Mouse (Mus musculus): ENCODE data around the gene Agpat1. TPM values are rescaled to one million over a fixed set of nuclear protein-coding genes. Genes with fewer than 3 reads are reported as not detected.

Agpat1 gene
- polyA plus RNA-seq, 1 experiment from 2014 or later: 123 TPM

DNA sequence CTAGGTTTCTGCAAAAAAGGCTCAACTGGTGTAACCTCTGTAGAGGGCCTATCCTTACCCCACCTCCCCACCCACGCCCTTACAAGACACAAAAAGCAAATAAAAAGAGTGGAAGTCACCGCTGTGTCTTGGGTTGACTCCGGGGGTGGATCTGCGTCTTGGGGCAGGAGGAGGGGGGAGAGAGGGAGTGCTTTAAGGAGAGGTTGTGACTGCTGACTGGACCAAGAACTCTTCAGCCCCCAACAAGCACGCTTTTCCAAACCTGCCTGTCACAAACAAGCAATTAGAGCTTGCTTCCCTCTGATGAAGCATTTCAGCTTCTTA is 24.5 kb downstream of the Agpat1 start:
- Histone ChIP-seq H3K27ac (replicated peaks; ENCODE audit: low read depth, low read length) (peak overlapping the region; percentile 93), H3K4me1 (ENCODE audit: control insufficient read depth, insufficient read depth, low read length) (peaks cover 53% of the 10 kb centered on the region), H3K9me3 (ENCODE audit: control insufficient read depth, low read length) (no peaks in the 10 kb centered on the region), H3K36me3 (ENCODE audit: control insufficient read depth, insufficient read depth, low read length) (no peaks in the 10 kb centered on the region), H3K4me3 (replicated peaks; ENCODE audit: low read depth, low read length) (peak overlapping the region; percentile 71), H3K4me2 (ENCODE audit: low read length) (peak overlapping the region; percentile 90), H3K27me3 (ENCODE audit: control insufficient read depth, insufficient read depth, low read length) (peaks cover 14% of the 10 kb centered on the region; the same call in 1 of the 2 replicates), H3K9ac (replicated peaks; ENCODE audit: low read length) (peak overlapping the region; percentile 68; the same call in 1 of the 2 replicates)
- DNase-seq (no peak), ATAC-seq (ENCODE audit: low FRiP score, low TSS enrichment) (no peak)
- 15% methylated on average over 5 of the region's 5 CpGs for WGBS

DNA sequence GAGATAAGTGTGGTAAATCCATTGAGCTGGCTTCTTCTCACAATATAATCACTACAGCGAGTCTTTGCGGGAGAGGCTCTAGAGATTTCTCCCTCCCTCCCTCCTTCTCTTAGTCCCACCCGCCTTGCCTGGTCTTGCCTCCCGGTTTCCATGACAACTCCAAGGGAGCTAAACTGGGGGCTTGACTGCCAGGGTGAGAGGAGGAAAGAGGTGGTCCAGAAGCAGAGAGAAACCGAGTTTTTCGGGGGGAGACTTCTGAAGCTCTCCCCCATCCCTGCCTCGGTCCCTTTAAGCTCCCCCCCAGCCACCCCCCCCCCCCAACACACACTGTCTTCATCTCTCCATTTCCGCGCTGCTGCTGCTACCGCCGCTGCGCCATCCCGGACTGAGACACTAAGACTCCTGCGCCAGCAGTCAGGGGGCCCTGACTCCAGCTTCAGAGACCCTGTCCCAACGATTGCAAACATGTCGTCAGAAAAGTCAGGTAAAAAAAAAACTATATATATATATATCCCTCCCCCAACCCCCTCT is 25.2 kb downstream of the Agpat1 start, which contains the start of gene Prrt1:
Prrt1 (plus strand) TSS at position 313 of the 531 bp plus-strand sequence.
- peaks cover 14% of the 10 kb centered on the region; the same call in 1 of the 2 replicates for H3K27me3 ChIP-seq (ENCODE audit: control insufficient read depth, insufficient read depth, low read length)
- H3K9me3 ChIP-seq (ENCODE audit: control insufficient read depth, low read length): no peaks in the 10 kb centered on the region
- H3K9ac ChIP-seq (replicated peaks; ENCODE audit: low read length): peak within 1 kb of the TSS; percentile 68
- WGBS: under 1% methylated on average over 16 of the region's 16 CpGs
- H3K4me2 ChIP-seq (ENCODE audit: low read length): peak within 1 kb of the TSS; percentile 90
- peaks cover 53% of the 10 kb centered on the region for H3K4me1 ChIP-seq (ENCODE audit: control insufficient read depth, insufficient read depth, low read length)
- peak within 1 kb of the TSS; percentile 93 for H3K27ac ChIP-seq (replicated peaks; ENCODE audit: low read depth, low read length)
- H3K36me3 ChIP-seq (ENCODE audit: control insufficient read depth, insufficient read depth, low read length): no peaks in the 10 kb centered on the region
- DNase-seq: peak; percentile 89
- peak; percentile 49; the same call in 1 of the 2 replicates for ATAC-seq (ENCODE audit: low FRiP score, low TSS enrichment)
- peak within 1 kb of the TSS; percentile 71 for H3K4me3 ChIP-seq (replicated peaks; ENCODE audit: low read depth, low read length)

DNA sequence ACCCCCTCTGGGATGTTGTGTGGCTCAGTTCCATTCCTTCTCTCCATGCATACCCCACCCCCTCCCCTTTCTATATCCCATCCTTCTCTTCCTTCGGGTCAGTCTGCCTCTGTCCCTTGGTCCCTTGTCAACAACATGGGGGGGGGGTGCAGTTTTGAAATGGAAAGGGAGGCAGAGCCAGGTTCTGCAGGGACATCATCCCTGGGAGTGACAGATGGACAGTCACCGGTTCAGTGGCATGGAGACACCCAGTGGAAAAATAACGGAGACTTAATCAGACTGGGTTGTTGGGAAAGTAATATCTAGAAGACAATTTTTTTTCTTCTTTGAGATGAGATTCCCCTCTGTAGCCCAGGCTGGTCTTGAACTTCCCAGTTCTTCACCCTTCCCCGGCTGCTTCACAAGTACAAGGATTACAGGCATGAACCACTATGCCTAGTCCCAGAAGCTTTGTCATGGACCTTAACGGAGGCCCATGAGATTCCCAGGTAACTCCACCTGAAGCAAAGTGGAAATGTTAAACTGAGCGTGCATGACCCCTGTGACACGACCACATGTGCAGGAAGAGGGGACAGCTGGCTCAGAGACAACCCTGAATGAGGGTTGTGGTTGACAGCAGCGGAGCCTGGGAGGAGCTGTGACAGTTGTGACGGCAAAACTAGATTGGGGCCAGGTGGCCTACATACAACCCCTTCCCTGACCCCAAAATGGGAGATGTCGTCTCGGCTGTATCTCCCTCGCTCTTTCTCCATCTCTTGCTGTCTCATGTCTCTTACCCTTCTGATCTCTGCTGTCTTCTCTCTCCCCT is 25.9 kb downstream of the Agpat1 start:
- H3K4me3 ChIP-seq (replicated peaks; ENCODE audit: low read depth, low read length): peak overlapping the region; percentile 71
- peak overlapping the region; percentile 93; the same call in 1 of the 2 replicates for H3K27ac ChIP-seq (replicated peaks; ENCODE audit: low read depth, low read length)
- no peak for ATAC-seq (ENCODE audit: low FRiP score, low TSS enrichment)
- 17% methylated on average over 12 of the region's 12 CpGs for WGBS
- no peak for DNase-seq
- H3K9me3 ChIP-seq (ENCODE audit: control insufficient read depth, low read length): no peaks in the 10 kb centered on the region
- H3K36me3 ChIP-seq (ENCODE audit: control insufficient read depth, insufficient read depth, low read length): no peaks in the 10 kb centered on the region
- peak overlapping the region; percentile 90 for H3K4me2 ChIP-seq (ENCODE audit: low read length)
- H3K9ac ChIP-seq (replicated peaks; ENCODE audit: low read length): peak overlapping the region; percentile 68
- H3K4me1 ChIP-seq (ENCODE audit: control insufficient read depth, insufficient read depth, low read length): peaks cover 53% of the 10 kb centered on the region
- H3K27me3 ChIP-seq (ENCODE audit: control insufficient read depth, insufficient read depth, low read length): peaks cover 14% of the 10 kb centered on the region; the same call in 1 of the 2 replicates

DNA sequence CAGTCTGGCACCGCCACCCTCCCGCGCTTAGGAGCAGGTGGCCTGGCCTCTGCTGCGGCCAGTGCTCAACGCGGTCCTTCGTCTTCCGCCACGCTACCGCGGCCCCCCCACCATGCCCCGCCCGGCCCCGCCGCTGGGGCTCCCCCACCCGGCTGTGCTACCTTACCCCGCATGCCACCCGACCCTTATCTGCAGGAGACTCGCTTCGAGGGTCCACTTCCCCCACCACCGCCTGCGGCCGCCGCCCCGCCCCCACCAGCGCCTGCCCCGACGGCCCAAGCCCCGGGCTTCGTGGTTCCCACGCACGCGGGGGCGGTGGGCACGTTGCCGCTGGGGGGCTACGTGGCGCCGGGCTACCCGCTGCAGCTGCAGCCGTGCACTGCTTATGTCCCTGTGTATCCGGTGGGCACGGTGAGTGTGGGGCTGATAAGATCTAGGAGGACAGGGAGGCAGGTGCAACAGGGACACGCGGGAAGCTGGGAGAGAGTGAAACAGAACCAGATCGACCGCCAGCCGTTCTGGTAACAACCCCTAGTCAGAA is 26.8 kb downstream of the Agpat1 start:
- Histone ChIP-seq H3K27me3 (ENCODE audit: control insufficient read depth, insufficient read depth, low read length) (peaks cover 14% of the 10 kb centered on the region; the same call in 1 of the 2 replicates), H3K4me3 (replicated peaks; ENCODE audit: low read depth, low read length) (peak overlapping the region; percentile 71), H3K4me2 (ENCODE audit: low read length) (peak overlapping the region; percentile 90), H3K4me1 (ENCODE audit: control insufficient read depth, insufficient read depth, low read length) (peaks cover 52% of the 10 kb centered on the region), H3K27ac (replicated peaks; ENCODE audit: low read depth, low read length) (no peak overlapping the region), H3K36me3 (ENCODE audit: control insufficient read depth, insufficient read depth, low read length) (no peaks in the 10 kb centered on the region), H3K9me3 (ENCODE audit: control insufficient read depth, low read length) (no peaks in the 10 kb centered on the region), H3K9ac (replicated peaks; ENCODE audit: low read length) (peak overlapping the region; percentile 43)
- DNase-seq: peak; percentile 23
- ATAC-seq (ENCODE audit: low FRiP score, low TSS enrichment): no peak
- WGBS: 2% methylated on average over 48 of the region's 48 CpGs

DNA sequence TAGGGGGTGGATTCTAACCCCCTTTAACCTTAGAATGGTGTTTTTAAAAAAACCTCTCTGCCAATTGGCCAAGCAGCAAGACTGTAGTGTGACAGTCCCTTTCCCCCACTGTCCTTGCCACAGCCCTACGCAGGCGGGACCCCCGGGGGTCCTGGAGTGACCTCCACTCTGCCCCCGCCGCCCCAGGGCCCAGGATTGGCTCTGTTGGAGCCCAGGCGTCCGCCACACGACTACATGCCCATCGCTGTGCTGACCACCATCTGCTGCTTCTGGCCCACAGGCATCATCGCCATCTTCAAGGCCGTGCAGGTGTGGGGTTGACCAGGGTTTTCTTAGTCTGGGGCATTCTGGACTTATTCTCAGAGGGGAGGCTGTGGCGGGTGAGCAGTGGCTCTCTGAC is 27.6 kb downstream of the Agpat1 start:
- H3K4me1 ChIP-seq (ENCODE audit: control insufficient read depth, insufficient read depth, low read length): peaks cover 44% of the 10 kb centered on the region
- H3K9ac ChIP-seq (replicated peaks; ENCODE audit: low read length): peak overlapping the region; percentile 43; the same call in 1 of the 2 replicates
- H3K27ac ChIP-seq (replicated peaks; ENCODE audit: low read depth, low read length): no peak overlapping the region
- no peaks in the 10 kb centered on the region for H3K9me3 ChIP-seq (ENCODE audit: control insufficient read depth, low read length)
- 7% methylated on average over 12 of the region's 12 CpGs for WGBS
- peaks cover 14% of the 10 kb centered on the region; the same call in 1 of the 2 replicates for H3K27me3 ChIP-seq (ENCODE audit: control insufficient read depth, insufficient read depth, low read length)
- ATAC-seq (ENCODE audit: low FRiP score, low TSS enrichment) (no peak), DNase-seq (no peak)
- H3K4me2 ChIP-seq (ENCODE audit: low read length): peak overlapping the region; percentile 90
- H3K4me3 ChIP-seq (replicated peaks; ENCODE audit: low read depth, low read length): peak overlapping the region; percentile 71
- H3K36me3 ChIP-seq (ENCODE audit: control insufficient read depth, insufficient read depth, low read length): no peaks in the 10 kb centered on the region

DNA sequence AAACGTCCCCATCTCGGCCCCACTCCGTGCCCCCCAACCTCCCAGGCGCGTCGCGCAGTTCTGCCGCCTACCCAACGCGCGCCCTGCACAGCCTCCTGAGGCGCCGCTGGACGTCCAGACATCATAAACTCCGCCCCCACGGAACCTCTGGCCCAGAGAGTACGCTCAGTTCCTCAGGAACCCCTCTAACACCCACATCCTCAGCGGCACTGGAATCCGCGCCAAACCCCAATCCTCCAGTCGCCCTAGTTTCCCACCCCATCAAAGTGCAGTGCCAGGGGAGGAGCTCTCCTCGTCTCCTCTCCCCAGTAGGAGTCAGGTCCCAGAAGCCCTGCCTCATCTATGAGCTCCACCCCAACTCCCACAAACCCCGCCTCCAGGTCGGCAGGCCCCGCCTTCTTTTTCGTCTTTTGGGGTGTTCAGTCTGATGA is 28.2 kb downstream of the Agpat1 start:
- peaks cover 14% of the 10 kb centered on the region; the same call in 1 of the 2 replicates for H3K27me3 ChIP-seq (ENCODE audit: control insufficient read depth, insufficient read depth, low read length)
- no peak overlapping the region for H3K27ac ChIP-seq (replicated peaks; ENCODE audit: low read depth, low read length)
- 1% methylated on average over 26 of the region's 26 CpGs for WGBS
- peak overlapping the region; percentile 43; the same call in 1 of the 2 replicates for H3K9ac ChIP-seq (replicated peaks; ENCODE audit: low read length)
- no peaks in the 10 kb centered on the region for H3K36me3 ChIP-seq (ENCODE audit: control insufficient read depth, insufficient read depth, low read length)
- peak overlapping the region; percentile 90 for H3K4me2 ChIP-seq (ENCODE audit: low read length)
- ATAC-seq (ENCODE audit: low FRiP score, low TSS enrichment) (no peak), DNase-seq (peak; percentile 43)
- H3K4me3 ChIP-seq (replicated peaks; ENCODE audit: low read depth, low read length): peak overlapping the region; percentile 71
- H3K9me3 ChIP-seq (ENCODE audit: control insufficient read depth, low read length): no peaks in the 10 kb centered on the region
- H3K4me1 ChIP-seq (ENCODE audit: control insufficient read depth, insufficient read depth, low read length): peaks cover 44% of the 10 kb centered on the region

DNA sequence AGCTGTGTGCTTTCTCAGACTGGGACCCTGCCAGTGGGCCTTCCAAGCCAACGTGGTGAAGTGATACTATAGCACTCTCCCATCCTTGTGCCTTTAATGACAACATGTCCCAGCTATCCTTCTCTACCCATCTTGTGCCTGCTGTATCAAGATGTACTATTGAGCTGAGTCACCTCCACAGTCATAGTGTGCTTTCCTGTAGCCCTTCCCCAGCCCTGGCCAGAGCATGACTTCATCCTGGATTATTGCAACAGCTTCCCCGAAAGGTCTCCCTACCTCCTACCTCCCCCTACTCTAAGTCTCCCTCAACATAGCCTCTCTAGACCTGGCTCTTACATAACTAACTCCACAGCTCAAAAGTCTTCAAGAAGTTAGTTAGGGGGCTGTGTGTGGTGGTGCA is 31.6 kb downstream of the Agpat1 start:
- H3K27me3 ChIP-seq (ENCODE audit: control insufficient read depth, insufficient read depth, low read length): peaks cover 14% of the 10 kb centered on the region; the same call in 1 of the 2 replicates
- no peak overlapping the region for H3K27ac ChIP-seq (replicated peaks; ENCODE audit: low read depth, low read length)
- H3K9me3 ChIP-seq (ENCODE audit: control insufficient read depth, low read length): no peaks in the 10 kb centered on the region
- DNase-seq: no peak
- peaks cover 19% of the 10 kb centered on the region for H3K4me1 ChIP-seq (ENCODE audit: control insufficient read depth, insufficient read depth, low read length)
- 86% methylated on average over 2 of the region's 2 CpGs for WGBS
- no peak overlapping the region for H3K4me3 ChIP-seq (replicated peaks; ENCODE audit: low read depth, low read length)
- ATAC-seq (ENCODE audit: low FRiP score, low TSS enrichment): no peak
- no peak overlapping the region for H3K9ac ChIP-seq (replicated peaks; ENCODE audit: low read length)
- H3K4me2 ChIP-seq (ENCODE audit: low read length): no peak overlapping the region
- H3K36me3 ChIP-seq (ENCODE audit: control insufficient read depth, insufficient read depth, low read length): no peaks in the 10 kb centered on the region

DNA sequence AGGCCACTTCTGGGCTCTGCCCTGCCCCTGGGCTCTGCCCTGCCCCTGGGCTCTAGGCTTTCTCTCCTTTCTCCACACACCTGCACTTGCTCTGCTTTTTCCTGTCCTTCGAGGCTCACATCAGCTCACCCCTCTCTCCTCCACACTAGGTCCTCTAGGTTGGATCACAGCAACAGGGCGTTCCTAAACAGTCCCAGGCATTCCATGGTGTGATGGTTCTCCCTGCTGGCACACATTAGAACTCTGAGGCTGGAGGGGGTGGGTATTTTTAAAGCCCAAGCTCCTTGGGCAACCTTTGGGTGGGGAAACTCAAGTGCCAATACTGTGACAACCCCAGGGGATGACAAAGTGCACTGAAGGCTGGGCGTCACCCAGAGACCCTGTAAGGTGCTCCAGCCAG is 33.4 kb downstream of the Agpat1 start:
- Histone ChIP-seq H3K4me1 (ENCODE audit: control insufficient read depth, insufficient read depth, low read length) (peaks cover 1% of the 10 kb centered on the region; the same call in 1 of the 2 replicates), H3K4me3 (replicated peaks; ENCODE audit: low read depth, low read length) (no peak overlapping the region), H3K36me3 (ENCODE audit: control insufficient read depth, insufficient read depth, low read length) (no peaks in the 10 kb centered on the region), H3K4me2 (ENCODE audit: low read length) (no peak overlapping the region), H3K27ac (replicated peaks; ENCODE audit: low read depth, low read length) (no peak overlapping the region), H3K27me3 (ENCODE audit: control insufficient read depth, insufficient read depth, low read length) (peaks cover 1% of the 10 kb centered on the region; the same call in 1 of the 2 replicates), H3K9me3 (ENCODE audit: control insufficient read depth, low read length) (no peaks in the 10 kb centered on the region), H3K9ac (replicated peaks; ENCODE audit: low read length) (no peak overlapping the region)
- ATAC-seq (ENCODE audit: low FRiP score, low TSS enrichment) (no peak), DNase-seq (no peak)
- WGBS: 74% methylated on average over 3 of the region's 3 CpGs
